Mouse (Mus musculus) cerebellum, postnatal 25 days (tissue): ENCODE results near the gene Fam133b.
"Not testable (repeated sequence)": the region's sequence is repeated elsewhere in the genome, so short reads cannot be mapped to it uniquely, and the experiment has no call there.

ENCODE experiments used
- DNase-seq, 2 experiments: peaks; one replicate each; pipeline ENCODE4 v3.0.0; 2021; ENCODE audit warnings: mixed read lengths in 2 of 2

The Fam133b gene

DNA sequence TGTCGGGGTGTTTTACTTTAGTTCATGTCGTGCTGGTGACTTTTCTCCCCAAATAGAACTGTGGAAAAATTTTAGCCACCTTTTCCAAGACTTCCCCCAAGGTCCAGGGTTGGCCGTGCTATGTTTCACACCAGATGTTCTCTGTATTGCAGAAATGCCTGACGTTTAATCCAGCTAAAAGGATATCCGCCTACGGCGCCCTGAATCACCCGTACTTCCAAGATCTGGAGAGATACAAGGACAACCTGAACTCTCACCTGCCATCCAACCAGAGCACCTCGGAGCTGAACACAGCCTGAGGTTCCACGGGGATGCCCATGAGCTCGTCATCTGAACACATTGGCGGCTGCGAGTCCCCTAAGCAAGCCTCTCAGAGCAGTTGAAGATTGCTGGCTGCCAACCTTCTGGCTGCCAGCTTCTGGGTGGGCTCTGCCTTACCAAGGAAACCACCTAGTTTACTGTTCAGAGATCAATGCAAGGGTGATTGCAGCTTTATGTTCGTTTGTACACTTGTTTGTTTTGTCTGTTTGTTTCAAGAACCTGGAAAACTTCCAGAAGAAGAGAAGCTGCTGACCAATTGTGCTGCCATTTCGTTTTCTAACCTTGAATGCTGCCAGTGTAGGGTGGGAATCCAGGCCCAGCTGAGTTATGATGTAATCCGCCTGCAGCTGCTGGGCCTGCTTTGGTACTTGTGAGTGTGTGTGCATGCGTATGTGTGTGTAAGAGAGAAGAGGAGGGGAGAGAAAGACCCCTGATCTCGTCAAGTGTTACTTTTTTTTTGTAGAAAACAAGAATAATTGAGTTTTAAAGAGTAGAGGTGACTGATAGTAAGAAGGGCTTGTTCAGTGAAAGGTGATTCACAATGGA is 22.9 kb upstream of the Fam133b start:
- DNase-seq, result no peak

DNA sequence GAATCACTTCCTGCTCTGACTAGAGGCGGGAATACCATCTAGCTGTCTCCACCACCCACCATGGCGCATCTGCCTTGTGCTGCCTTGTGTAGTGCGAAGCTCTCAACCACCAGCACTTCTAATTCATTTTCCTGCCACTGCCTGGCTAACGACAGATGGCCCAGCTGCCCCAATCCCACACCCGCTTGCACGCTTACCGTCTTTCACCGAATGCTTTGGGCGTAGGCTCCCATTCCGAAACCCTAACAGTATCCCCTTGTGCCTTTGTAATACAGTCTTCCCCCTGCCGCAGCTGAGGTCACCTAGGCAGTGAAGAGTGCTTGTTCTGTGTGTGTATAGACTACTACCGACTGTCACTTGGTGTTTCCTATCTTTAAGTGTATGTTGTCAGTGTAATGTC is 21.9 kb upstream of the Fam133b start:
- DNase-seq, result no peak

DNA sequence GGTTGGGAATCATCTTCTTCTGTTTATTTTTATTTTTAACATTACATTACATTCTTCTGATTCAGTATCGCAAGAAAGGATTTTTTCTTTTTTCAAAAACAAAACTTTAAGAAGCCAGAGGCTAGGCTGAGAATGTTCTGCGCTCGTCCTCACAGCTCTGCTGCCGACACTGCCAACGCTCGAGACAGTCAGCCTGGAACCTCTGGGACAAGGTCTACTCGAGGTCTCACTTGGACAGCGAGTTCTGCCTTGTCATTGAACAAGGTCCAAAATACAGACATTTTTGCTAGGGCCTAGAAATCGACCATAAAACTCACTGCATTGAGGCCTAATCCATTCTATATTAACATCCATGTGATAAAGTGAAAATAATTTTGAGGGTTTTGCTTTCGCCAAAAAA is 20.8 kb upstream of the Fam133b start:
- DNase-seq, result no peak

DNA sequence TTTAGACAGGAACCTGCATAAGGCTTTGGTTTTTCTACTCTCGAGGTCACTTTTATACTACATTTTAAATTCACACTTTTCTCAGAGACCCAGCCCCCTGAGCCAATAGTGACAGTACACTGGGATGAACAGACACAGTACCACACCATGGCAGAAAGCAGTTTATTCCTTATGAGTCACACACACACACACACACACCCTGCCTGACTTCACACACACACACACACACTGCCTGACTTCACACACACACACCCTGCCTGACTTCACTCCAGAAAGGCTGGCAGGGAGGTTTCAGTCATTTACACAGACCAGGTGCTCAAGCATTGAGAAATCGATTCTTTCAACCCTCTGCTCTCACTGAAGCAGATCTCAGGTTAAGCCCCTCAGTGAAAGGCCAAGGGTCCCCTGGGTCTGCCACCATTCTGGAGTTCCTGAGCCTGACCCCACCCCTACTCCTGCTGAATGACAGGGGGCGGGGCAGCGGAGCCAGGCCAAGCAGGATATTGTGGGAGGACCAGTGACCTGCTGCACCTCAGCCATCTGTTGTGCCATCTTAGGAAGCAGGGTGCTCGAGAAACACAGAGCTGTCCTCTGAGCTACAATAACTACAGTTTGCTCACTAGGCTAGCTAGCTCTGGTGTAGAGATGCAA is 16.5 kb upstream of the Fam133b start:
- DNase-seq, result no peak

DNA sequence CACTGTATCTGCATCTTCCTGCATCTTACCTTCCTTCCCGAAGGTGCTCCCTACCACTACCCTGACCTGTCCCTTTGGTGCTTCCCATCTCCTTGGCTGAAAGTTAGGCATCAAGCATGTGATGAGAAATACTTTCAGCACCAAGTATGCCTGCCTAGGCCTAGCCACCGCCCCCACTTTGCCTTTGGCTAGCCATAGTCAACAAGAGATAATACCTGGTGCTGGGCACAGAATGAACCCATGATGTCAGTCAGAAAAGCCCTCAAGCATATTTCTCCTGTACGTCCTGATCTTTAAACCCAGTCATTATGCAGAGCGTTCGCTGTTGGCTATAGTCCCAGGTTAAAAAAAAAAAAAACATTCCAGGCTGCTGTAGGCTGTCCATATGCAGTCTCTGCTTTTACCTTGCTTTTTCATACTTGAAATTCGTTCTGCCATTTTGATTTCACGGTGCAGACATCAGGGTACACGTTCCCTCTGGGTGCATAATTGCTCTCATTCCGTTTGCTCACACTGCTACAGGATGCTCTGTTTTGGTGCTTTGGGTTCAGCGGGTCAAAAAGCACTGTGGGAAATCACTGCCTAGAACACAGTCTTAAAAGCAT is 13.9 kb upstream of the Fam133b start:
- DNase-seq, result no peak

DNA sequence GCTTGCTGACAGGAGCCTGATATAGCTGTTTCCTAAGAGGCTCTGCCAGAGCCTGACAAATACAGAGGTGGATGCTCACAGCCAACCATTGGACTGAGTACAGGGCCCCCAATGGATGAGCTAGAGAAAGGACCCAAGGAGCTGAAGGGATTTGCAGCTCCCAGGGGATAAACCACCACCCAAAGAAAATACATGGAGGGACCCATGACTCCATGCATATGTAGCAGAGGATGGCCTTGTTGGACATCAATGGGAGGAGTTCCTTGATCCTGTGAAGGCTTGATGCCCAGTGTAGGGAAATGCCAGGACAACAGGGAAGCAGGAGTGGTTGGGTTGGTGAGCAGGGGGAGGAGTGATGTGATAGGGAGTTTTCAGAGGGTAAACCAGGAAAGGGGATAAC is 11.6 kb upstream of the Fam133b start:
- DNase-seq, result not testable (repeated sequence)

DNA sequence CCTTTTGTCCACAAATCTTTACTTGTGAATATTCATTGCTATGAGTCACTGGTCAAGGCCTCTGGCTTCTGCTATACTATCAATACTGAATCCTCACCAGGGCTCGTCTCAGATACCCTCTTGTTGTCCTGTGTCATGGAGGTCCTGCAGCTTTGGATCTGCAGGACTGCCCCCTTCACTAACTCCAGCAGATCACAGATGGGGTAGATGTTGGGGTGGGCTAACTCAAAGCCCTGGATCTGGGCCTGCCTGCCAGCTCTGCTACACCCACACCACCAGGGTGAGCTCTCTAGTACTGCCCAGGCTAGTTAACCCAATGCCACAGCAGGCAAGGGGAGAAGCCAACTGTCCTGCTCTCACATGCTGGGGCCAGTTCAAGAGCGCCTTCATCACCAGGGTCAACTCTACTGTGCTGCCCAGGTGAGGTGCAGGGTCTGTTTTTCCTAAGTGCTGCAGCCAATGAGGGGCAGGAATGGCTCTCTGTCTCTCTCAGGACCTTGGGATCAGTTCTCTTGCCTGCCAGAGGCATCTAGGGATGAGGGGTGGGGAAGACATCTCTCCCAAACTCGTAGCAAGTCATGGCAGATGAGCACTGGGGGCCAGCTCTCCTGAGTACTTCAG is 6.9 kb upstream of the Fam133b start:
- DNase-seq, result no peak

DNA sequence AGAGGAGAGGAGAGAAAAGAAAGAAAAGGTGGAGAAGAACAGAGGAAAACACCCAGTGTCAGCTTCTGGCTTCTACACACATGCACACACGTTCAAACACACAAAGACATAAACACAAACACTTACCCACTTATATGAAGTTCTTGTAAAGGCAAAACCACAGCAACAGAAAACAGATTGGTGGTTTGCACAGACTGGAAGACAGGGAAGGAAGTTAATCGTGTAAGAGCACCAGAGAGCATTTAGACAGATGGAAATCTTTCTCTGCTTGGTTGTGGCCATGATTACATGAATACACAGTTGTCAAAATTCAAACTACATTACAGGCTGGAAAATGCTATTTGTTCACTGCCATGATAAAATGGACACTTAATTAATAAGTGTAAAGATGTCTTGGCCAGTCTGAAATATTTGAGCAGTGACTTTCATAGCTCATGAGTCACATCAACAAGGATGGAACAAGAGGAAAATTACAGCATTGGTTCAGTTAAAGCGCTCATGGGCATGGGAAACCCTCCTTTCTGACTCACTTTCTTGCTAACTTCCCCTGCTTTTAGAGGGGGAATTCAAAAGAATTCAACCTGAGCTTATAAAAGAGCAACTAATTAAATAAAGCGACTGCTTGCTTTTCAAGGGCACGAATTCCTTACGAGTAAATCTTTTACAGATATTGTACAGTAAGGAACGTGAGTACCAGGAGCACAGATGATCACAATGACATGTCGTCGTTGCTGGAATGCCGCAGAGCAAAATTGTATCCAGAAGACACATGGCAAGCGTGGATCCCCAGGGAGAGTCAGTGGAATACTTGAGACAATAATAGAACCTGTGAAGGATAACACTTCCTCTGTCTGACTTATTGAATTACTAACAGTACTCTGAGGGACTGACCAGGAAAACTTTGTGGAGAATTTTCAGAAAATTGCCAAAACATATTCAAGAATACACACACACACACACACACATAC is 4.8 kb upstream of the Fam133b start:
- no peak for DNase-seq

DNA sequence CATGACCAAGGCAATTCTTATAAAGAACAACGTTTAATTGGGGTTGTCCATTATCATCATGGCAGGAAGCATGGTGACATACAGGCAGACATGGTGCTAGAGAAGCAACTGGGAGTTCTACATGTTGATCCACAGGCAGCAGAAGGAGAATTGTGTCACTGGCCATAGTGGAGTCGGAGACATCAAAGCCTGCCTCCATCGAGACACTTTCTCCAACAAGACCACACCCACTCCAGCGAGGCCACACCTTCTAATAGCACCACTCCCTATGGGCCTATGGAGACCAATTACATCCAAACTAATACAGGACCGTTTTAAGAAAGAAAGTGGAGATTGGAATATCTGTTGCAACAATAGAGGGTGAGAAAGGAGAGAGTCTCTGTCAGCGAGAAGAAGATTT is 1.8 kb upstream of the Fam133b start:
- DNase-seq, result no peak

DNA sequence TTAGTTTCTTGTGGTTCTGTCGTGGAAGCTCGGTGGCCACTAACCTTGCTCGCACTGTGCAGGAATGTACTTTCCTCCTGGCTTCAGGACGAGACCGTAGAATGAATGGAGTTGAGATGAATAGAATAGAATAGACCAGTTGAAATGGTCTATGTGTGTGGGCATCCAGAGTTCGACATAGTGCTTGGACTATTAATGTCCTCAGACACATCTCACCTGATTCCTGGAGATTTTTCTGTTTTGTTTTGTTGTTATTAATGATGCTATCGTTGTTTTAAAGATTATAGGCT is 792 bp downstream of the Fam133b start:
- no peak for DNase-seq

DNA sequence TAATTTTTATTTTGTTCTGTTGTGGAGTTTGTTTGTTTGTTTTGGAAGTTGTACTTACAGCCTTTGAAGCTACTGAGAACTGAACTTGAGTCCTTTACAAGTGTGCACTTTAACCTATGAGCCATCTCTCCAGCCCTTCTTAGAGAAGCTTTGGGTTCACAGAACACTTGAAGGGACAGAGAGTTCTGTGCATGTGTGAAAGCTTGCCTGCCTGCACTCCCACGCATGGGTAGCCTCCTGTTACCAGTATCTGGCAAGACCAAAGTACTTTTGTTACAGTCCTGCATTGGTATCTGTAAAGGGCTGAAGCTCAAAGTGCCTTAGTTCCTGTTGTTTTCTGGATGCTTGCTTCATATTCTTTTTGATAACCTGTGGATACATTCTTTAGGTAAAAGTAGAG is 2.6 kb downstream of the Fam133b start:
- DNase-seq, result no peak

DNA sequence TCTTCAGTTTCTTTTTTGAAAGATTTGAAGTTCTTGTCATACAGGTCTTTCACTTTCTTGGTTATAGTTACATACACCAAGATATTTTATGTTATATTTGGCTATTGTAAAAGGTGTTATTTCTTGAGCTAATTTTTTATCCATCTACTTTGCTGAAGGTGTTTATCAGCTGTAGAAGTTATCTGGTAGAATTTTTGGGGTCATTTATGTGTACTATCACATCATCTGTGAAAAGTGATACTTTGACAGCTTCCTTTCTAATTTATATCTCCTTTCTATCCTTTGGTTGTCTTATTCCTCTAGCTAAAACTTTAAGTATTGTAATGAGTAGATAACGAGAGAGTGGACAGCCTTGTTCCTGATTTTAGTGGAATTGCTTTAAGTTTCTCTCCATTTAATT is 7.8 kb downstream of the Fam133b start:
- DNase-seq, result no peak

DNA sequence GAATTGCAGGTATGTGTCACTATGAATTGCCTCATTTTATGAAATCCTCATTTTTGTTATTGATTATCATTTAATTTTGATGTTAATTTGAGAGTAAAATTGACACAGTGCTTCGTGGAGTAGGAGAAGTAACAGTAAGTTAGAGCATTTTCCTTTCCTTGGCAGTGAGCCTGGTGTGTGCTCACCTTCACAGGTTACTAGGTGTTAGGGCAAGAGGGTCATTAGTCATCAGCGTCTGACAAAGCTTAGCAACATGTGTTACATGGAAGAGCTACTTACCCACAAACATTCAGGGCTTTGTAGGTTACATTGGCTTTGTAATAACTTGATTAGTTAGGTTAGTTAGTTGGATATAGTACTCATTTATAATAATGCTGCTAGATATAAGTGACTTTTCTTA is 10.6 kb downstream of the Fam133b start:
- no peak for DNase-seq

DNA sequence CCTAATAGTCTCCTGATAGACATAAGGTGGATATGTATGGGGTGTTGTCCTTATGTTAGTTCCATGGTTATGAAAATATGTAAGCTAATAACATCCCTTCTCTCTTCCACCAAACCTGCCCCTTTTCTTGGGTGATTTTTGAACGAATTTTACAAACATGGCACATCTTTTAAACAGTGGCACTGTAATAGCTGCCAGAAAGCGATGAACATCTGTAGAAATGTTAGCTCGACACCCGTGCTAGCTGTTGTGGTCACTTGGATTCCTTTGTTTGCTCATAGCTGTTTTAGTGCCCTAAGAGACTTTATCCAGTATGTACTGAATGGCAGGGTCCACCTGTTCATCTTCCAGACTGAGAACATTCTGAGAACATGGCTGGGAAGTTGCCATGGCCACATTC is 27.6 kb downstream of the Fam133b start, which contains the start of gene 1700109H08Rik:
TSS of gene 1700109H08Rik (plus strand) at position 301 of the 400 bp plus-strand sequence.
- DNase-seq, result no peak

DNA sequence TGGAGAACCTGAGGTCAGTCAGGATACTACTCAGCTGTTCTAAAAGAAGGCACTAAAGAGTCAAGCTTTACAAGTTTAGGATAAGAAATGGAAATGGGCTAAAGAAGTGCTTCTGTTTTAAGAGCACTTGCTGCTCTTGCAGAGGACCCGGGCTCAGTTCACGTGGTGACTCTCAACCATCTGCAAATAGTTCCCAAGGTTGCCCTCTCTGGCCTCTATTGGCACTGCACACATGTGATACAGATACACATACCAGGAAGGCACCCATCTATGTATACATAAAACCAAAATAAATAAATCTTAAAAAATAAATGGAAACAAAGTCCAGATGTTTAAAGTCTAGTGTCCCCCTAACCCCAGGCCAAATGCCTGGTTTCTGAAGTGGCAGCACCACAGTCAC is 31.2 kb downstream of the Fam133b start:
- no peak for DNase-seq

DNA sequence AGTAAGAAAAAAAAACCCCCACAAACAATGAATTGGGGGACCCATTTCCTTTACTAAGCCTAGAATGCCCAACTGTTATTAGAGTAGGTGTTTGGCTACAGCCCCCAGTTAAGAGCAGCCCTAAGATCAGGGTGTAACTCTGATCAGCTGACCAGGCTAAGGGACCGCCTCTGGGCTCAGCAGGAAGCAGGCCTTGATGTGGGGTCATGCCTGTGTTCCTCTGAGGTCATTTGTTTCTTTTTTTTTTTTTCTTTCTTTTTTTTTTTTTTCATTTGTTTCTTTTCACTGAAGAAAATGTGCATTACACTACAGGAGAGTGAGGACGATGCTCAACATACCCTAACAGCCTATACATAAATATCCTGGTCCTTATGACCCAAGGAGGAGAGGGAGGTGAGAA is 34.3 kb downstream of the Fam133b start:
- DNase-seq, result no peak

DNA sequence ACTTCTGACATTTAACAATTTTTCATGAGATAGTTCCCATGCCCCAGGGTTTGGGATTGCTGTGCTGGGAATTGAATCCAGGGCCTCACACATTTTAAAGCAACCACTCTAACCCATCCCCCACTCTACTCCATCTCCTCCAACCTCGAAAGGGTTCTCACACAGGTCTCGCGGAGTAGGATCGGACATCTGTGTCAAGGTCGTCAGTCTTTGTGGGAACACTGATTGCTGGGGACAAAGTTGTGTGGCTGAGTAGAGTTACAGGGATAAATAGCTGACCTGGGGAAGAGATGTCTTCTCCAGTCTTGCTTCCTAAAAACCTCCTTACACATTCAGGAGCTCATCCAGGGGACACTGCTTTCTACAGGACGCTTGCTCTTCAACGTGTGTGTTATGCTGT is 35.4 kb downstream of the Fam133b start:
- DNase-seq, result no peak

DNA sequence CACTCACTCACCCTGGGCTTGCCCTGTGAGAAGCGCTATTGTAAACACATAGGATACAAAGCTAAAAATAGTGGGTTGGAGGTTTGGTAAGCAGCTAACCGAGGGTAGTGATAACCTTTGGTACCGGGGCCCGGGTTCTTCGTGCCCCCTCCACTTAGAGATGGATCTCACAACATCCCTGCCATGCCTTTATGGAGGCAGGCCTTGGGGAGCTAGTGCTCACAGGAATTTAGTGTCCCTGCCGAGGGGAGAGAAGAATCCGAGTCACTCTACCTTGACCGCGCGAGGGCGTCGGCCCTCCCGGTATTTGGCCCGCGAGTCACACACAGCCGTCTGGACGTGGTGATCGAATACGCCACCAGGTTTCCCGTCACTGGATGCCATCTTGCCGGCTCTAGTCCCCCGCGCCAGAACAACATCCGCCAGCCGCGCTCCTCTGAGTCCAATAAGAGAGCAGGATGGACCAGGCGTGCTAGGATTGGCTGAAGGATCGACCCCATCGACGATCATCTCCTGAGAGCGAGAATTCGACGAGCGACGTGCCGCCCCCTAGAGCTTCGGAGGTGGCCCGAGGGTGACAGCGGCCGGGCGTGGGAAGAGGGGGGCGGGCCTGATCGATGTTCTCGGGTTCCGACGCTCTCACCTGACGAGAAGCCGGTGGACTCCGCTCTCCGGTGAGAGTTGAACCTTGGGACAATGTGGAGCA is 52.2 kb downstream of the Fam133b start, which contains the start of gene Pex1:
TSS of gene Pex1 (plus strand) at position 374 of the 706 bp plus-strand sequence.
- DNase-seq, result peak; percentile 92 to 95

DNA sequence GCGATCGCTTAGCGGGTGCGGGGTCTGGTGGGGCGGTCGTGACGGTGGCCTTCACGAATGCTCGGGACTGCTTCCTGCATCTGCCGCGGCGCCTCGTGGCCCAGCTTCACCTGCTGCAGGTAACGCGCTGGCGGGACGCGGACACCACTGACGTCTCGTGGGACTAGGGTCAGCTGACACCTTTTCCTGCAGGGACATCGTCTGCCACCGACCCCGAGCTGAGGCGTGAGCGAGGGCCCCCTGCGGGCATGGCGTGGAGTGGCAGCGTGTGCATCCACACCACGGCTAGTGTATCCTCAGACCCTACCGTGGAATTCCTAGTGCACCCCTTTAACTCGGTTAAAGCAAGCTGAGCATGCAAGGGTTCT is 52.8 kb downstream of the Fam133b start, which contains the start of gene Rbm48:
TSS of gene Rbm48 (minus strand) at position 187 of the 368 bp plus-strand sequence.
- DNase-seq, result peak; percentile 85 to 90

DNA sequence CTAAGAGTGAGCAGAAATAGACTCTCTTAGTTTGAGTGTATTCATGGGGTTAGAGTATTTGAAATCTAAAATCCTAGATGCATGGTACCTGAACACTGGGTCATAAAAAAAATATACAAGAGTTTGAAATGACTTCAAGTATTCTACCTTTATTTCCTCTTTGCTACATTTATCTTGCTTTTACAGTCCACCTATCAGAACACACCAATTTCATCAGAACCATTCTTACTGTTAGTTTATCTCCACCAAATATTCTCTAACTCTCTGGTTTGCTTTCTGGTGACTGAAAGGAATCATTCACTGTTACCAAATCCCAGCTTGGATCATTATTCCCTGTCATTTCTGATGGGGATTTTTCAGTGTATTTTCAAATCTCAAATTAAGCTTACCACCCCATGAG is 53.5 kb downstream of the Fam133b start:
- no peak for DNase-seq

DNA sequence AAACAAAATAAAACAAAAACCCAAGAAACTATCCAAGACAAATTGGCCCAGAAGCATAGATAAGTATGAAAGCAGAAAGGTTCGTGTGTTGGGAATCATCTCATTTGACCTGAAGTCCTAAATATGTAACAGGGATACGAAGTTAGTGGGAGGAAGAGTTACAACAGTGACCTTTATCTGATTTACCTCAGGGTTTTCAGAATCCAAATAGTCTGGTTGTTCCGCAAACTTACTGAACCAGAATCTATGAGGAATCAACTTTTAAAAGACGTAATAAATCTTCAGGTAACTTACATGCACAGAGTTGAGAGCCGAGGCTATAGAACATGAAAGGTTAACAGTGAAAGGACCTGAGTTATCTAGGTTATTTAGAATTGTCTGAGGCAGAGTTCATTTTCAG is 55.1 kb downstream of the Fam133b start:
- no peak for DNase-seq

DNA sequence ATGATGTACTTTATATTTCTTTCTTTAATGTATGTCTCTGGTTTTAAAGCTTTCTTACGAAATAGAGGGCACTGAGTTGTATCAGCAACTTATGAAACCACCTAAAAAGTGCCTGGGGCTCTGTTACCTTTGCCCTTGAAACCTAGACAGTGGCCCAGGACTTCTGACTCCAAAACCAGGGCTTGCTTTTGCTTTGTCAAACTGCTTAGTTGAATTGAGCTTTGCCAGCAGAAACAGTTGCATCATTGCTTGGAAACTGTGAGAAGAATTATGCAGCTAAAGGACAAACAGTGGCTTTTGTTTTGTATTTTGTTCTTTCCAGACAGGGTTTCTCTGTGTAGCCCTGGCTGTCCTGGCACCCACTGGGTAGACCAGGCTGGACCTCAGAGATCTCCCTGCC is 56.7 kb downstream of the Fam133b start:
- no peak for DNase-seq
